Comparison of ENCODE assay signal across 8 mouse cellular contexts in genomic region chr9:108565881-108566814, GRCm38 (mm10). TPM values are rescaled to one million over a fixed set of nuclear protein-coding genes. Genes with fewer than 3 reads are reported as not detected.
DNase-seq lines count a peak whose midpoint lies in the region; ATAC-seq and TF ChIP-seq lines count a peak whose summit lies in the region.

No protein-coding gene starts in this region.

- H3K27ac ChIP-seq in hindbrain, postnatal 0 days: peak overlapping the region; percentile 95
- peak overlapping the region; percentile 96 for H3K27ac ChIP-seq in midbrain, embryonic 15.5 days

- peak; percentile 52 for DNase-seq in adrenal gland, postnatal 14 days
- DNase-seq in adrenal gland, postnatal 4 days (ENCODE audit: low spot score in 2 of 2): no peak
- peak; percentile 45 for DNase-seq in ovary, postnatal 10 days (ENCODE audit: low spot score)
- no peak for DNase-seq in ovary, postnatal 14 days (ENCODE audit: low spot score)
- peak; percentile 30 for DNase-seq in hindbrain, postnatal 0 days (ENCODE audit: low spot score)
- DNase-seq in MN1 (ENCODE audit: low spot score): no peak

- H3K27me3 ChIP-seq in hindbrain, postnatal 0 days (ENCODE audit: insufficient read depth, low read length): no peaks in the 10 kb centered on the region
- no peaks in the 10 kb centered on the region for H3K27me3 ChIP-seq in midbrain, embryonic 15.5 days (replicated peaks)

- peak overlapping the region; percentile 84 for H3K9ac ChIP-seq in hindbrain, postnatal 0 days (replicated peaks; ENCODE audit: low read length)
- peak overlapping the region; percentile 76 for H3K9ac ChIP-seq in midbrain, embryonic 15.5 days

- no peaks in the 10 kb centered on the region for H3K9me3 ChIP-seq in hindbrain, postnatal 0 days (ENCODE audit: low read length)
- no peaks in the 10 kb centered on the region for H3K9me3 ChIP-seq in midbrain, embryonic 15.5 days

- 10% methylated on average over 35 of the region's 35 CpGs for WGBS in hindbrain, postnatal 0 days
- WGBS in midbrain, embryonic 15.5 days: 10% methylated on average over 35 of the region's 35 CpGs

- peak overlapping the region; percentile 96 for H3K4me2 ChIP-seq in hindbrain, postnatal 0 days (ENCODE audit: low read depth, low read length)
- H3K4me2 ChIP-seq in midbrain, embryonic 15.5 days: peak overlapping the region; percentile 94

- TF ChIP-seq CTCF in hindbrain, postnatal 0 days (IDR thresholded peaks at IDR 0.05; ENCODE audit: low read depth): no peak

- H3K36me3 ChIP-seq in hindbrain, postnatal 0 days (ENCODE audit: insufficient read depth, low read length): peaks cover 16% of the 10 kb centered on the region; the same call in 1 of the 2 replicates
- H3K36me3 ChIP-seq in midbrain, embryonic 15.5 days (replicated peaks): peaks cover 36% of the 10 kb centered on the region

- H3K4me3 ChIP-seq in hindbrain, postnatal 0 days (ENCODE audit: low read length): peak overlapping the region; percentile 61
- peak overlapping the region; percentile 67 for H3K4me3 ChIP-seq in midbrain, embryonic 15.5 days

- peaks cover 22% of the 10 kb centered on the region for H3K4me1 ChIP-seq in hindbrain, postnatal 0 days (ENCODE audit: insufficient read depth, low read length)
- peaks cover 60% of the 10 kb centered on the region for H3K4me1 ChIP-seq in midbrain, embryonic 15.5 days

- no peak for ATAC-seq in hindbrain, postnatal 0 days
- ATAC-seq in midbrain, embryonic 15.5 days (replicated peaks): no peak
- no peak for ATAC-seq in monocyte, adult 5-6 weeks (replicated peaks; ENCODE audit: insufficient number of reproducible peaks, low FRiP score, low TSS enrichment, poor library complexity, severe bottlenecking)

RNA-seq across cellular contexts. Expression of gene Ndufaf3, which starts 1.1 kb away (rescaled TPM):
- 55.5 and 67.2 TPM in 2 replicates for total RNA-seq in adrenal gland, postnatal 14 days (2021)
- 10 to 100 TPM; 55.8 to 58.7 TPM for total RNA-seq in adrenal gland, postnatal 4 days (2021)
- total RNA-seq in hindbrain, postnatal 0 days (2014; rRNA removed): 54.1 and 70.5 TPM in 2 replicates
- polyA plus RNA-seq in hindbrain, postnatal 0 days (2015; fragmentation: Nextera tagmentation; extraction: Ambion mirVana): 84.5 and 88.9 TPM in 2 replicates
- polyA plus RNA-seq in midbrain, embryonic 15.5 days (2015; fragmentation: Nextera tagmentation; extraction: Ambion mirVana): 75.2 and 76.8 TPM in 2 replicates
- 8.3 to 13.4 TPM (median 8.5 TPM) in 3 replicates for total RNA-seq in monocyte, adult 5-6 weeks (2017)

RNA-seq across cellular contexts. Expression of gene Dalrd3, which starts 3.5 kb away (rescaled TPM):
- 48.8 and 51.5 TPM in 2 replicates for total RNA-seq in adrenal gland, postnatal 14 days (2021)
- 10 to 100 TPM; 60.3 to 74.2 TPM for total RNA-seq in adrenal gland, postnatal 4 days (2021)
- 97.3 and 109 TPM in 2 replicates for total RNA-seq in hindbrain, postnatal 0 days (2014; rRNA removed)
- 251 and 255 TPM in 2 replicates for polyA plus RNA-seq in hindbrain, postnatal 0 days (2015; fragmentation: Nextera tagmentation; extraction: Ambion mirVana)
- 336 and 351 TPM in 2 replicates for polyA plus RNA-seq in midbrain, embryonic 15.5 days (2015; fragmentation: Nextera tagmentation; extraction: Ambion mirVana)
- total RNA-seq in monocyte, adult 5-6 weeks (2017): 30.3 to 61.1 TPM (median 44.8 TPM) in 3 replicates

RNA-seq across cellular contexts. Expression of gene Impdh2, which starts 6.1 kb away (rescaled TPM):
- 99.2 and 110 TPM in 2 replicates for total RNA-seq in adrenal gland, postnatal 14 days (2021)
- total RNA-seq in adrenal gland, postnatal 4 days (2021): 100 to 1,000 TPM; 105 to 106 TPM
- total RNA-seq in hindbrain, postnatal 0 days (2014; rRNA removed): 93.8 and 98.3 TPM in 2 replicates
- 103 and 106 TPM in 2 replicates for polyA plus RNA-seq in hindbrain, postnatal 0 days (2015; fragmentation: Nextera tagmentation; extraction: Ambion mirVana)
- polyA plus RNA-seq in midbrain, embryonic 15.5 days (2015; fragmentation: Nextera tagmentation; extraction: Ambion mirVana): 101 TPM in 2 replicates
- 62.6 to 85.5 TPM (median 75.7 TPM) in 3 replicates for total RNA-seq in monocyte, adult 5-6 weeks (2017)

RNA-seq across cellular contexts. Expression of gene Wdr6, which starts 12.4 kb away (rescaled TPM):
- total RNA-seq in adrenal gland, postnatal 14 days (2021): 91.0 and 102 TPM in 2 replicates
- total RNA-seq in adrenal gland, postnatal 4 days (2021): 100 to 1,000 TPM; 150 to 157 TPM
- total RNA-seq in hindbrain, postnatal 0 days (2014; rRNA removed): 581 and 603 TPM in 2 replicates
- 265 and 282 TPM in 2 replicates for polyA plus RNA-seq in hindbrain, postnatal 0 days (2015; fragmentation: Nextera tagmentation; extraction: Ambion mirVana)
- polyA plus RNA-seq in midbrain, embryonic 15.5 days (2015; fragmentation: Nextera tagmentation; extraction: Ambion mirVana): 404 and 429 TPM in 2 replicates
- 3.6 to 11.4 TPM (median 5.8 TPM) in 3 replicates for total RNA-seq in monocyte, adult 5-6 weeks (2017)

RNA-seq across cellular contexts. Expression of gene P4htm, which starts 31.3 kb away (rescaled TPM):
- 4.7 and 7.7 TPM in 2 replicates for total RNA-seq in adrenal gland, postnatal 14 days (2021)
- 10 to 100 TPM; 13.4 to 16.2 TPM for total RNA-seq in adrenal gland, postnatal 4 days (2021)
- total RNA-seq in hindbrain, postnatal 0 days (2014; rRNA removed): 50.8 and 62.6 TPM in 2 replicates
- polyA plus RNA-seq in hindbrain, postnatal 0 days (2015; fragmentation: Nextera tagmentation; extraction: Ambion mirVana): 38.7 and 38.8 TPM in 2 replicates
- 32.7 and 38.5 TPM in 2 replicates for polyA plus RNA-seq in midbrain, embryonic 15.5 days (2015; fragmentation: Nextera tagmentation; extraction: Ambion mirVana)
- 0.75 to 2.6 TPM (median 0.87 TPM) in 3 replicates for total RNA-seq in monocyte, adult 5-6 weeks (2017)

Comparison
In these comparisons a context has a peak if more than half of its experiments do, and no peak if none do; other contexts are left out.
1. DNase-seq: peak in adrenal gland, postnatal 14 days (single experiment), ovary, postnatal 10 days (single experiment) and hindbrain, postnatal 0 days (single experiment); none in adrenal gland, postnatal 4 days (0 of 2), ovary, postnatal 14 days (single experiment) and MN1 (single experiment).